Mouse (Mus musculus) macrophage (primary cell): ENCODE measurements around the gene Csrnp1. TPM values are rescaled to one million over a fixed set of nuclear protein-coding genes. Genes with fewer than 3 reads are reported as not detected.

Source experiments
- H3K27ac ChIP-seq: fragments of 350-480 bp; formaldehyde crosslinking; 2 replicates; pipeline ENCODE4 v1.9.0; 2021
- H3K36me3 ChIP-seq: fragments of 350-480 bp; formaldehyde crosslinking; 2 replicates; pipeline ENCODE4 v1.9.0; 2021; ENCODE audit errors: inconsistent target
- H3K4me3 ChIP-seq: fragments of 350-480 bp; formaldehyde crosslinking; 2 replicates; pipeline ENCODE4 v1.9.0; 2021; ENCODE audit errors: inconsistent target
- H3K79me2 ChIP-seq: fragments of 350-480 bp; formaldehyde crosslinking; 2 replicates; pipeline ENCODE4 v1.9.0; 2021; ENCODE audit errors: inconsistent target
- WGBS: methylation state at CpG from one replicate; pipeline ENCODE4 v1.1.7; 2026; ENCODE audit warnings: inconsistent platforms; ENCODE audit not compliant: missing documents; 5-methylcytosine and 5-hydroxymethylcytosine counted together
- polyA plus RNA-seq: library from polyadenylated mRNA; stranded (reverse); fragments of 250-400 nt; gene quantifications from 3 replicates; pipeline ENCODE4 v1.2.4, GENCODE M21; 2018; ENCODE audit warnings: inconsistent platforms

Gene Csrnp1
- polyA plus RNA-seq, 1 experiment from 2014 or later: 5.0 TPM

- WGBS: 82% methylated on average over 10 of the region's 10 CpGs
- no peaks in the 10 kb centered on the region for H3K36me3 ChIP-seq
- no peak overlapping the region for H3K4me3 ChIP-seq
- no peak overlapping the region for H3K27ac ChIP-seq
- no peaks in the 10 kb centered on the region for H3K79me2 ChIP-seq
Measured at GRCm38 (mm10) chr9:119993092-119993844, 8.8 kb upstream of the Csrnp1 start.

- Histone ChIP-seq H3K4me3 (no peak overlapping the region), H3K27ac (no peak overlapping the region)
- 98% methylated on average over 5 of the region's 5 CpGs for WGBS
Measured at GRCm38 (mm10) chr9:119991310-119991709, 6.9 kb upstream of the Csrnp1 start.

GRCm38 (mm10) chr9:119988304-119988703 is 3.8 kb upstream of the Csrnp1 start:
- WGBS: 68% methylated on average over 6 of the region's 7 CpGs
- no peak overlapping the region for H3K4me3 ChIP-seq
- no peaks in the 10 kb centered on the region; the same call in 1 of the 2 replicates for H3K79me2 ChIP-seq
- H3K27ac ChIP-seq: no peak overlapping the region
- H3K36me3 ChIP-seq: no peaks in the 10 kb centered on the region

More at GRCm38 (mm10) chr9:119991310-119991709, 6.9 kb upstream of the Csrnp1 start:
- Histone ChIP-seq H3K36me3 (no peaks in the 10 kb centered on the region), H3K79me2 (no peaks in the 10 kb centered on the region)

- WGBS: 87% methylated on average over 10 of the region's 10 CpGs
- Histone ChIP-seq H3K4me3 (no peak overlapping the region), H3K36me3 (no peaks in the 10 kb centered on the region), H3K27ac (no peak overlapping the region), H3K79me2 (peaks cover 22% of the 10 kb centered on the region)
Measured at GRCm38 (mm10) chr9:119985881-119986574, 1.6 kb upstream of the Csrnp1 start.

- Histone ChIP-seq H3K36me3 (no peaks in the 10 kb centered on the region), H3K4me3 (peak overlapping the region; percentile 47), H3K27ac (no peak overlapping the region), H3K79me2 (peaks cover 43% of the 10 kb centered on the region)
- 6% methylated on average over 70 of the region's 79 CpGs for WGBS
Measured at GRCm38 (mm10) chr9:119983585-119984535, 598 bp downstream of the Csrnp1 start.

- peaks cover 51% of the 10 kb centered on the region for H3K79me2 ChIP-seq
- no peaks in the 10 kb centered on the region for H3K36me3 ChIP-seq
- peak overlapping the region; percentile 47 for H3K4me3 ChIP-seq
- WGBS: 2% methylated on average over 46 of the region's 48 CpGs
- H3K27ac ChIP-seq: peak overlapping the region; percentile 91
Measured at GRCm38 (mm10) chr9:119982956-119983551, 1.4 kb downstream of the Csrnp1 start.

- WGBS: under 1% methylated on average over 10 of the region's 11 CpGs
- Histone ChIP-seq H3K79me2 (peaks cover 59% of the 10 kb centered on the region), H3K27ac (peak overlapping the region; percentile 91)
Measured at GRCm38 (mm10) chr9:119982241-119982811, 2.1 kb downstream of the Csrnp1 start.

GRCm38 (mm10) chr9:119981183-119982179 is 3.0 kb downstream of the Csrnp1 start:
- Histone ChIP-seq H3K36me3 (no peaks in the 10 kb centered on the region), H3K4me3 (peak overlapping the region; percentile 47), H3K27ac (peak overlapping the region; percentile 91), H3K79me2 (peaks cover 67% of the 10 kb centered on the region)
- 3% methylated on average over 16 of the region's 16 CpGs for WGBS

More at GRCm38 (mm10) chr9:119982241-119982811, 2.1 kb downstream of the Csrnp1 start:
- no peaks in the 10 kb centered on the region for H3K36me3 ChIP-seq
- peak overlapping the region; percentile 47 for H3K4me3 ChIP-seq

- peaks cover 74% of the 10 kb centered on the region for H3K79me2 ChIP-seq
- WGBS: 34% methylated on average over 4 of the region's 4 CpGs
- no peaks in the 10 kb centered on the region for H3K36me3 ChIP-seq
- H3K4me3 ChIP-seq: peak overlapping the region; percentile 47; the same call in 1 of the 2 replicates
- peak overlapping the region; percentile 91 for H3K27ac ChIP-seq
Measured at GRCm38 (mm10) chr9:119980770-119981182, 3.7 kb downstream of the Csrnp1 start.

GRCm38 (mm10) chr9:119979749-119980148 is 4.7 kb downstream of the Csrnp1 start:
- Histone ChIP-seq H3K27ac (no peak overlapping the region), H3K79me2 (peaks cover 81% of the 10 kb centered on the region), H3K36me3 (peaks cover 8% of the 10 kb centered on the region; the same call in 1 of the 2 replicates), H3K4me3 (no peak overlapping the region)
- 82% methylated on average over 2 of the region's 2 CpGs for WGBS

GRCm38 (mm10) chr9:119978811-119979441 is 5.5 kb downstream of the Csrnp1 start:
- no peak overlapping the region for H3K4me3 ChIP-seq
- peaks cover 16% of the 10 kb centered on the region for H3K36me3 ChIP-seq
- no peak overlapping the region for H3K27ac ChIP-seq
- WGBS: 52% methylated on average over 6 of the region's 6 CpGs
- peaks cover 81% of the 10 kb centered on the region for H3K79me2 ChIP-seq

- peaks cover 81% of the 10 kb centered on the region for H3K79me2 ChIP-seq
- H3K4me3 ChIP-seq: no peak overlapping the region; the same call in 1 of the 2 replicates
- WGBS: 17% methylated on average over 9 of the region's 9 CpGs
- no peak overlapping the region for H3K27ac ChIP-seq
- H3K36me3 ChIP-seq: peaks cover 23% of the 10 kb centered on the region
Measured at GRCm38 (mm10) chr9:119978151-119978810, 6.2 kb downstream of the Csrnp1 start.
